Mouse (Mus musculus): ENCODE measurements at regions not wholly inside any gene's neighbourhood (a gene's known extent, or its start where the extent isn't known, plus 50 kb on each side); places are given as distances from the start of the nearest gene placed in this dataset.

DNA sequence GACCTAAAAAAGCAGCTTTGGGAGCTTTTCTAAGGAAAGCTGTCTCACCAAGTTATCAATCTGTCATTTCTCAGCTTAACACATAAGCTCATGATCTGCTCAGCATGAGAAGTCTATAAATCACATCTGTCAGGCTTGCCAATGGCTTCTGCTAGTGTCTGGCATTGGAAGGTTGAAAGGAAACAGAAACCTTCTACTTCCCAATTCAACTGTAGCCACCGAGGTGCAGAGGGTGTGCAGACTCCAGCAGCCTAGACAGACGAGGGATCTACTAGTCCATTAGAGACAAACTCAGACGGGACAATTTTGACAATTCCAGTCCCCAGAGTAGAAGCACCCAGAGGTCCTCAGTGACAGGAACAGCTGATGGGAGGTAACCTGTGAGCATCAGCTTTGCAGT lies 103.0 kb downstream of the Nab1 start:
- Histone ChIP-seq H3K36me3 (ENCODE audit: insufficient read depth) (no peaks in the 10 kb centered on the region), H3K9ac (no peak overlapping the region), H3K27me3 (ENCODE audit: insufficient read depth, low read length) (no peaks in the 10 kb centered on the region), H3K4me3 (ENCODE audit: low read depth, low read length) (no peak overlapping the region), H3K9me3 (ENCODE audit: low read length) (no peaks in the 10 kb centered on the region), H3K27ac (ENCODE audit: low read depth, low read length) (no peak overlapping the region), H3K4me1 (ENCODE audit: insufficient read depth) (no peaks in the 10 kb centered on the region), H3K4me2 (ENCODE audit: low read depth) (no peak overlapping the region)
- no peak for TF ChIP-seq CTCF (IDR thresholded peaks at IDR 0.05; ENCODE audit: low read depth)
- ATAC-seq: no peak; the same call in 1 of the 2 replicates
- 66% methylated on average over 3 of the region's 3 CpGs for WGBS
- no peak for DNase-seq

DNA sequence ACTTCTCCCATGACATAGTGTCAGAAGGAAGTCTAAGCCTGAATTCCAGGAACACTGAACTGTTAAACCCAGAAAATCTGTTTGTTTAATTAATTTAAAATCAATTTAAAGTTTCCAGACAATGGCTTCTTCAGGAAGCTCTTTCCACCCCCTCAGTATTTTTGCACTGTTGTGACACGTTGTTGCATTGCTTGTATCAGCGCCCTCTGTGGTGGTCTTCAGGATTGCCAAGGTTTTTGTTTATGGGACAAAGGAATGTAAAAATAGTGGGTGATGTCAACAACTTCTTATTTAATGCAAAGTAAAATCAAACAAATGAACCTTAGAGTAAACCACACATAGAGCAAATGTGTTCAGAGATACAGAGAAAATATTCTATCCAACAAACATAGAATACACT lies 107.5 kb downstream of the Nab1 start:
- Histone ChIP-seq H3K36me3 (ENCODE audit: insufficient read depth) (no peaks in the 10 kb centered on the region), H3K9ac (no peak overlapping the region), H3K27me3 (ENCODE audit: insufficient read depth, low read length) (no peaks in the 10 kb centered on the region), H3K4me1 (ENCODE audit: insufficient read depth) (0 out of 2 replicates have a peak, but pooled peaks cover 3% of the 10 kb centered on the region), H3K4me2 (ENCODE audit: low read depth) (no peak overlapping the region), H3K9me3 (ENCODE audit: low read length) (no peaks in the 10 kb centered on the region), H3K4me3 (ENCODE audit: low read depth, low read length) (no peak overlapping the region), H3K27ac (ENCODE audit: low read depth, low read length) (no peak overlapping the region)
- peak; percentile 16; the same call in 1 of the 2 replicates for TF ChIP-seq CTCF (IDR thresholded peaks at IDR 0.05; ENCODE audit: low read depth)
- ATAC-seq (no peak), DNase-seq (no peak)
- 41% methylated on average over 2 of the region's 2 CpGs for WGBS

DNA sequence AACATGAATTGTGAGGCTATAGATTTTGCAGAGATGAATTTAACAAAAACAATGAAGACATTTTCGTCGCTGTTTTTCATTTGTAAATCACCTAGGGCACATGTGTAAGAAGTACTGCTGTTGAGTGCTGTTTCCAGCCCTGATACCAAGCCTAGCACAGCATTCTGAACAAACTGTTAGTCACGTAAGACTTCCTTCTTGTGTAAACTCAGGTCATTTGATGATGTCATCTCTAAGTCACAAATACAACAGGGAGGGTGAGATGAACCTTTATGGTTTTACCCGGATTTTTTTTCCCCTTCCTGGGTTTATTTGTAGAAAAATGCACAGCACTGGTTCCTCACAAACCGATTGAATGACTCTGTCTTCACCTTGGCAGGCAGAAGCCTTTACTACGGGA lies 111.6 kb downstream of the Nab1 start:
- no peak; the same call in 1 of the 2 replicates for ATAC-seq
- no peaks in the 10 kb centered on the region for H3K9me3 ChIP-seq (ENCODE audit: low read length)
- H3K4me1 ChIP-seq (ENCODE audit: insufficient read depth): 0 out of 2 replicates have a peak, but pooled peaks cover 3% of the 10 kb centered on the region
- no peak for DNase-seq
- no peak overlapping the region for H3K9ac ChIP-seq
- H3K27me3 ChIP-seq (ENCODE audit: insufficient read depth, low read length): no peaks in the 10 kb centered on the region
- WGBS: 71% methylated on average over 6 of the region's 6 CpGs
- no peaks in the 10 kb centered on the region for H3K36me3 ChIP-seq (ENCODE audit: insufficient read depth)
- H3K4me3 ChIP-seq (ENCODE audit: low read depth, low read length): no peak overlapping the region
- H3K4me2 ChIP-seq (ENCODE audit: low read depth): no peak overlapping the region
- H3K27ac ChIP-seq (ENCODE audit: low read depth, low read length): no peak overlapping the region
- no peak for TF ChIP-seq CTCF (IDR thresholded peaks at IDR 0.05; ENCODE audit: low read depth)

DNA sequence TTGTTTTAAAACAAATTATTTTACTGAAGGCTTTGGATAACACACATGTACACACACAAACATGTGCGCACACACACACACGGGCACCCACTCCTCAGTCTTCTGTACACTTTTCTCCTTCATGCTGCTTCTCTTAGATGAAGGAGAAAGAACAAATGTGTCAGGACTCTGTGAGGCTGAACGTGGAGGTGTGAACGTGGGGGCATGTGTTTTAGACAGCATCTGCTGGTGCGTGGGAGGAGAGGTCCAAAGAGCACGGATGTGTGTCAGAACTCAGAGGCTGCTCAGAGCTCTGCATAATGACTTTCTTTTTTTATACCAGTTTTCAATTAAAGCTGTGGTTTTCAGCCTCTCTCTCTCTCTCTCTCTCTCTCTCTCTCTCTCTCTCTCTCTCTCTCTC lies 112.4 kb downstream of the Nab1 start:
- ATAC-seq (peak; percentile 66), DNase-seq (peak; percentile 28)
- Histone ChIP-seq H3K9me3 (ENCODE audit: low read length) (no peaks in the 10 kb centered on the region), H3K4me1 (ENCODE audit: insufficient read depth) (0 out of 2 replicates have a peak, but pooled peaks cover 3% of the 10 kb centered on the region), H3K4me2 (ENCODE audit: low read depth) (no peak overlapping the region), H3K4me3 (ENCODE audit: low read depth, low read length) (no peak overlapping the region), H3K27me3 (ENCODE audit: insufficient read depth, low read length) (no peaks in the 10 kb centered on the region), H3K9ac (no peak overlapping the region), H3K27ac (ENCODE audit: low read depth, low read length) (no peak overlapping the region), H3K36me3 (ENCODE audit: insufficient read depth) (no peaks in the 10 kb centered on the region)
- no peak for TF ChIP-seq CTCF (IDR thresholded peaks at IDR 0.05; ENCODE audit: low read depth)
- WGBS: 40% methylated on average over 6 of the region's 6 CpGs

DNA sequence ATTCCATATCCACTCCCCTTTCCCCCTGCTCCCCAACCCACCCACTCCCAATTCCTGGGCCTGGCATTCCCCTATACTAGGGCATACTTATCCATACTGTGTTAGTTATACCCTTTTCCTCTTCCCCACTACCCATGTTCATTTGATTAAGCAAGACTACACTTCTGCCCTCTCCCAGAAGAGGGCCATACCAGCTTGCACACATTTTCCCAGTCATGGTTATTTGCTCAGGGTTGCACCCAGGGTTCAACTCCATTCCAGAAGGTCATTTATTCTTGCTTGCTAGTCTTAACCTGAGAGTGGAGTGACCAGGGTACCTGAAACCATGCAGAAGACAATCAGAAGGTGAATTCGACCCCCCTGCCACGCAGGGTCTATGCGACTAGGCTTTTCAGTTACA lies 113.4 kb downstream of the Nab1 start:
- Histone ChIP-seq H3K27me3 (ENCODE audit: insufficient read depth, low read length) (no peaks in the 10 kb centered on the region), H3K4me1 (ENCODE audit: insufficient read depth) (0 out of 2 replicates have a peak, but pooled peaks cover 3% of the 10 kb centered on the region), H3K9me3 (ENCODE audit: low read length) (no peaks in the 10 kb centered on the region), H3K36me3 (ENCODE audit: insufficient read depth) (no peaks in the 10 kb centered on the region), H3K4me3 (ENCODE audit: low read depth, low read length) (no peak overlapping the region), H3K27ac (ENCODE audit: low read depth, low read length) (no peak overlapping the region), H3K4me2 (ENCODE audit: low read depth) (no peak overlapping the region), H3K9ac (no peak overlapping the region)
- DNase-seq: no peak
- peak; percentile 31 for TF ChIP-seq CTCF (IDR thresholded peaks at IDR 0.05; ENCODE audit: low read depth)
- ATAC-seq: no peak
- 91% methylated on average over 3 of the region's 3 CpGs for whole genome bisulfite sequencing

DNA sequence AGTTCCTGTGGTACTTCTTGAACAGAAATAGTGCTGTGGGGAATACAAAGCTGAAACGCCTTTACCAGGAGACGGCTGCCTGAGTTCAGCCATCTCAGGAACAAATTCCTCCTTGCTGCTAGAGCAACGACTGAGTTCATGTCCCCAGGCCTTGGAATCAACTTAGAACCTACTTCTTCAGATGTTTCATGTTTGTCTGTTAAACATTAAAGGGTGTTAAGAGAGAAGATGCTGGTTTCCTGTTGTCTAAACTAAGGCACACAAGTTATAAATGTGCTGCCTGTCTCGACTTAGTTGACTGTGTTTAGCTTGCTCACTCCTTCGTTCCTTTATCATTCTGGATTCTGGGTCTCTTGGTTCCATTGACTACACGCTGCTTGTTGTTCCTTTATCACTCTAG lies 125.2 kb downstream of the Nab1 start:
- Histone ChIP-seq H3K4me2 (ENCODE audit: low read depth) (no peak overlapping the region), H3K4me3 (ENCODE audit: low read depth, low read length) (no peak overlapping the region), H3K27ac (ENCODE audit: low read depth, low read length) (no peak overlapping the region), H3K4me1 (ENCODE audit: insufficient read depth) (no peaks in the 10 kb centered on the region), H3K9me3 (ENCODE audit: low read length) (no peaks in the 10 kb centered on the region), H3K27me3 (ENCODE audit: insufficient read depth, low read length) (no peaks in the 10 kb centered on the region), H3K36me3 (ENCODE audit: insufficient read depth) (no peaks in the 10 kb centered on the region), H3K9ac (no peak overlapping the region)
- no peak for DNase-seq
- no peak for ATAC-seq
- 87% methylated on average over 6 of the region's 6 CpGs for WGBS
- no peak for TF ChIP-seq CTCF (IDR thresholded peaks at IDR 0.05; ENCODE audit: low read depth)

DNA sequence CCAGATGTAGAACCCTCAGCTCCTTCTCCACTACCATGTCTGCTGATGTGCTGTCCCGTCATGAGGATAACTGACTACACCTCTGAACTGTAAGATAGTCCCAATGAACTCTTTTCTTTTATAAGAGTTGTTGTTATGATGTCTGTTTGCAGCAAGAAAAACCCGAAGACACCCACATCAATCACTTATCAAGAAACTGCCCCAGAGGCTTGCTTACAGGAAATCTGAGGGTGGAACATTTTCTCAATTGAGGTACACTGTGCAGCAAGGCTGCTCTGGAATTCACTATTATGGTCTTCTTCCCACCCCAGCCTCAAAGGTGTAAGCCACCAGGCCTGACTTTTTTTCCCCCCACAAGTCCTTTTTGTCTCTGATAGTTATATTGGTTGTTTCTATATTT lies 125.8 kb downstream of the Nab1 start:
- H3K9me3 ChIP-seq (ENCODE audit: low read length): no peaks in the 10 kb centered on the region
- 87% methylated on average over 2 of the region's 2 CpGs for WGBS
- H3K27me3 ChIP-seq (ENCODE audit: insufficient read depth, low read length): no peaks in the 10 kb centered on the region
- H3K4me1 ChIP-seq (ENCODE audit: insufficient read depth): no peaks in the 10 kb centered on the region
- no peaks in the 10 kb centered on the region for H3K36me3 ChIP-seq (ENCODE audit: insufficient read depth)
- H3K9ac ChIP-seq: no peak overlapping the region
- no peak for TF ChIP-seq CTCF (IDR thresholded peaks at IDR 0.05; ENCODE audit: low read depth)
- no peak overlapping the region for H3K4me3 ChIP-seq (ENCODE audit: low read depth, low read length)
- no peak for ATAC-seq
- no peak for DNase-seq
- H3K4me2 ChIP-seq (ENCODE audit: low read depth): no peak overlapping the region
- no peak overlapping the region for H3K27ac ChIP-seq (ENCODE audit: low read depth, low read length)

DNA sequence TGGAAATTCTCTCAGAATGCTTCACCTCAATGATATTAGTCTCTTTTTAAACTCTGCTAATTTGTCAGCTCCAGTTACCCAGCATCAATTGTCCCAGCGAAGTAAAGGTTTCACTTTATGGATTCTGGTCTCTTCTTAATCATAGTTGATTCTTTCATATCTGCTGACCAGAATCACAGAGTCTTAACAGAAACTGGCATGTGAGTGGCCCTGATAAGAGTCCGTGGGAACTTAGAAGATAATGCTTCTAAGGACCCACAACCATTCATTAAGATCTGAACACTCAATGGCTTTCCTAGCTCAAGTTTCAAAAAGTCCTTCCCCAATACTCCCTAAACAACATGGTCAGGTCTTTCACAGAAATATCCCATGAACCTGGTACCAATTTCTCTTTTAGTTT lies 126.7 kb downstream of the Nab1 start:
- H3K4me2 ChIP-seq (ENCODE audit: low read depth): no peak overlapping the region
- ATAC-seq (no peak), DNase-seq (no peak)
- no peaks in the 10 kb centered on the region for H3K27me3 ChIP-seq (ENCODE audit: insufficient read depth, low read length)
- no peaks in the 10 kb centered on the region for H3K4me1 ChIP-seq (ENCODE audit: insufficient read depth)
- no peaks in the 10 kb centered on the region for H3K36me3 ChIP-seq (ENCODE audit: insufficient read depth)
- no peak overlapping the region for H3K9ac ChIP-seq
- WGBS: 78% methylated on average over 2 of the region's 2 CpGs
- TF ChIP-seq CTCF (IDR thresholded peaks at IDR 0.05; ENCODE audit: low read depth): no peak
- no peak overlapping the region for H3K4me3 ChIP-seq (ENCODE audit: low read depth, low read length)
- no peak overlapping the region for H3K27ac ChIP-seq (ENCODE audit: low read depth, low read length)
- H3K9me3 ChIP-seq (ENCODE audit: low read length): no peaks in the 10 kb centered on the region

All from forebrain, postnatal 0 days (tissue).